In the genomic region with DNA sequence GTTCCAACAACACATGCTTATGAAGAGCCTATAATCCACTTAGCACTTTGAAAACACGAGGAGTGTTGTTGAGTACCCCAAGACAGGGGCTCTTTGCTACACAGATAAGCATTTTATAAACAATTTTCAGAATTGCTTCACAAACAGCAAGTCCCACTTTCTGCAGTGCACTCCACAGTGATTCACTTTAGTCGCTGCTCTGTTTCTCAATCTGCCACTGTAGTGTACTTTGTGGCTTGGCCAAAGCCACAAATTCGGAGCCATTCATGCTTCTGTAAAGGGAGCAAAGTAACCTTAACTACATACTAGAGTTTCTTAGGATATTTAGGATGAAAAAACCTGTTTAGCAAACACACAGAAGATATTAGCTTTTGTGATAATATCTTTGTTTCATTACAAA, we compare ENCODE assay signal across 10 mouse cellular contexts.
"Had no signal": no experiment of that assay in that cellular context is flagged by ENCODE, and none has a peak within 500 bp of the region (broad histone marks: within the 10 kb centered on the region; RNA-seq: fewer than 3 reads in every experiment).

No protein-coding gene starts in this region.

- H3K4me3 ChIP-seq: limb, embryonic 10.5 days; liver, embryonic 15.5 days; midbrain, embryonic 13.5 days had no signal

- H3K4me1 ChIP-seq: limb, embryonic 10.5 days; liver, embryonic 15.5 days; midbrain, embryonic 13.5 days had no signal

- H3K4me2 ChIP-seq: liver, embryonic 11.5 days; liver, embryonic 15.5 days; midbrain, embryonic 13.5 days had no signal

- H3K9ac ChIP-seq: liver, embryonic 15.5 days; midbrain, embryonic 13.5 days had no signal

- H3K36me3 ChIP-seq: limb, embryonic 10.5 days; liver, embryonic 15.5 days; midbrain, embryonic 13.5 days had no signal

- H3K27ac ChIP-seq: limb, embryonic 10.5 days; liver, embryonic 15.5 days; midbrain, embryonic 13.5 days had no signal

- H3K9me3 ChIP-seq: limb, embryonic 10.5 days; liver, embryonic 15.5 days; midbrain, embryonic 13.5 days had no signal

- DNase-seq: kidney, postnatal 14 days; lung, adult 2 months; lung, postnatal 36 days; right cerebral cortex, postnatal 14 days; thymus, postnatal 36 days had no signal

- H3K27me3 ChIP-seq: liver, embryonic 15.5 days; midbrain, embryonic 13.5 days had no signal

- ATAC-seq: lung, postnatal 0 days; midbrain, embryonic 13.5 days had no signal
